Mouse (Mus musculus): Measurements from ENCODE around the gene Aph1c.

GRCm38 (mm10) chr9:66863456-66863855 is 28.9 kb upstream of the Aph1c start:
- TF ChIP-seq CTCF (IDR thresholded peaks at IDR 0.05; ENCODE audit: insufficient read depth, low read depth, low read length) (no peak), POLR2A (IDR thresholded peaks at IDR 0.05; ENCODE audit: insufficient read depth, low read depth, low read length) (no peak)

Measured in olfactory bulb, adult 2 months (tissue).